Mouse (Mus musculus) left cerebral cortex, adult 2 months (tissue): ENCODE results near the gene Cyp39a1. TPM values are rescaled to one million over a fixed set of nuclear protein-coding genes. Genes with fewer than 3 reads are reported as not detected.

ENCODE experiments used
- DNase-seq, 2 experiments: peaks; one replicate each; pipeline ENCODE4 v3.0.0; 2021 to 2022; ENCODE audit warnings: low spot score in 2 of 2, mixed read lengths in 1 of 2; ENCODE audit errors: extremely low spot score in 1 of 2
- H3K27ac ChIP-seq: fragments of 200-600 bp; 2 replicates; pipeline ENCODE4 v1.8.1; 2022
- H3K4me3 ChIP-seq: fragments of 200-600 bp; 2 replicates; pipeline ENCODE4 v1.8.1; 2022
- CTCF ChIP-seq: fragments of 200-600 bp; IDR thresholded peaks from 2 replicates; pipeline ENCODE4 v1.8.1; 2022; ENCODE audit warnings: antibody characterized with exemption, mild to moderate bottlenecking, moderate library complexity
- intact Hi-C: fragments of 180-260 bp; cut with DNase I; formaldehyde crosslinking; loops from one replicate; pipeline ENCODE4 v1.15.1; 2025
- long read RNA-seq, 2 experiments: library from polyadenylated mRNA; stranded (forward); transcript quantifications; one replicate each; pipeline ENCODE4 v2.0.0; 2021; ENCODE audit warnings: borderline mapping rate in 2 of 2
- total RNA-seq, 2 experiments: library from RNA; stranded (reverse); gene quantifications; 2 replicates each; pipeline ENCODE4 v1.2.3; 2021

Cyp39a1 gene
- total RNA-seq: 1 to 10 TPM; 2.0 to 3.6 TPM
- long read RNA-seq, experiment 1, partial matches to known transcripts: 1 of 9 reads
- long read RNA-seq, experiment 1, other reads (novel, unspliced or antisense): 8 of 9 reads
- long read RNA-seq, experiment 2, partial matches to known transcripts: 0 of 1 reads
- long read RNA-seq, experiment 2, other reads (novel, unspliced or antisense): 1 of 1 reads

GRCm38 (mm10) chr17:43667290-43667843 is at the start of gene Cyp39a1:
Cyp39a1 (plus strand) TSS chr17:43667425.
- H3K27ac ChIP-seq: peak within 1 kb of the TSS; percentile 63
- intact Hi-C loops: no loop called here
- no peak for TF ChIP-seq CTCF
- H3K4me3 ChIP-seq: peak within 1 kb of the TSS; percentile 61
- DNase-seq: no peak

- intact Hi-C loops: loop anchor here (10.0 kb wide), 1 partner anchor 604 kb away; the partner anchor contains the start of gene Tnfrsf21
- DNase-seq: no peak
- Histone ChIP-seq H3K27ac (no peak overlapping the region), H3K4me3 (no peak overlapping the region)
- no peak for TF ChIP-seq CTCF
Observed at GRCm38 (mm10) chr17:43619156-43619555, 48.1 kb upstream of the Cyp39a1 start.

- TF ChIP-seq CTCF: no peak
- no peak for DNase-seq
- intact Hi-C loops: no loop called here
- Histone ChIP-seq H3K4me3 (no peak overlapping the region), H3K27ac (no peak overlapping the region)
Observed at GRCm38 (mm10) chr17:43622076-43622475, 45.1 kb upstream of the Cyp39a1 start.

- no peak for TF ChIP-seq CTCF
- no peak overlapping the region for H3K4me3 ChIP-seq
- DNase-seq: no peak
- H3K27ac ChIP-seq: no peak overlapping the region
- intact Hi-C loops: no loop called here
Observed at GRCm38 (mm10) chr17:43628246-43628645, 39.0 kb upstream of the Cyp39a1 start.

- H3K27ac ChIP-seq: no peak overlapping the region
- DNase-seq: no peak
- intact Hi-C loops: no loop called here
- H3K4me3 ChIP-seq: no peak overlapping the region; the same call in 1 of the 2 replicates
- no peak for TF ChIP-seq CTCF
Observed at GRCm38 (mm10) chr17:43629026-43629495, 38.2 kb upstream of the Cyp39a1 start.

- peak in 1 of 2 experiments; percentile 28 for DNase-seq
- Histone ChIP-seq H3K27ac (no peak within 1 kb of the TSS), H3K4me3 (peak within 1 kb of the TSS; percentile 41)
- intact Hi-C loops: no loop called here
- no peak for TF ChIP-seq CTCF
Observed at GRCm38 (mm10) chr17:43629496-43630426, 37.5 kb upstream of the Cyp39a1 start, which contains the start of gene Tdrd6. Tdrd6 (minus strand) TSS chr17:43630299.

- TF ChIP-seq CTCF: no peak
- Histone ChIP-seq H3K4me3 (peak overlapping the region; percentile 41), H3K27ac (no peak overlapping the region)
- intact Hi-C loops: no loop called here
- no peak for DNase-seq
Observed at GRCm38 (mm10) chr17:43630427-43630760, 36.8 kb upstream of the Cyp39a1 start.

GRCm38 (mm10) chr17:43637146-43637545 is 30.1 kb upstream of the Cyp39a1 start:
- no peak overlapping the region for H3K4me3 ChIP-seq
- no peak for DNase-seq
- H3K27ac ChIP-seq: no peak overlapping the region
- no peak for TF ChIP-seq CTCF
- intact Hi-C loops: no loop called here

GRCm38 (mm10) chr17:43640825-43641224 is 26.4 kb upstream of the Cyp39a1 start:
- TF ChIP-seq CTCF: peak; percentile 23
- H3K27ac ChIP-seq: no peak overlapping the region
- intact Hi-C loops: no loop called here
- DNase-seq: no peak
- H3K4me3 ChIP-seq: no peak overlapping the region

GRCm38 (mm10) chr17:43643191-43643590 is 24.0 kb upstream of the Cyp39a1 start:
- no peak for TF ChIP-seq CTCF
- no peak for DNase-seq
- Histone ChIP-seq H3K27ac (no peak overlapping the region), H3K4me3 (no peak overlapping the region)
- intact Hi-C loops: no loop called here

GRCm38 (mm10) chr17:43644375-43644774 is 22.9 kb upstream of the Cyp39a1 start:
- no peak for DNase-seq
- no peak for TF ChIP-seq CTCF
- Histone ChIP-seq H3K27ac (no peak overlapping the region), H3K4me3 (no peak overlapping the region)
- intact Hi-C loops: no loop called here

- H3K4me3 ChIP-seq: no peak overlapping the region
- DNase-seq: no peak
- H3K27ac ChIP-seq: no peak overlapping the region
- TF ChIP-seq CTCF: no peak
- intact Hi-C loops: no loop called here
Observed at GRCm38 (mm10) chr17:43645136-43645535, 22.1 kb upstream of the Cyp39a1 start.
